Mouse (Mus musculus) spleen, adult 2 months (tissue): ENCODE results near the gene Tut7. TPM values are rescaled to one million over a fixed set of nuclear protein-coding genes. Genes with fewer than 3 reads are reported as not detected.
A peak's percentile ranks its signal among the peaks of the same experiment; 100 is the strongest.

Source experiments
- DNase-seq, 2 experiments: peaks; one replicate each; pipeline versions ENCODE4 v3.0.0 to v3.0.0-alpha.2; 2012 to 2021; ENCODE audit warnings: low spot score in 2 of 2, low read depth in 1 of 2
- H3K27ac ChIP-seq: fragments of 200-500 bp; 2 replicates; pipeline ENCODE4 v1.5.1; 2012; ENCODE audit warnings: low read length, inconsistent platforms; ENCODE audit not compliant: insufficient read depth
- H3K27me3 ChIP-seq: fragments of 200-500 bp; 2 replicates; pipeline ENCODE4 v1.6.1; 2012; ENCODE audit warnings: mild to moderate bottlenecking, moderate library complexity, low read length, inconsistent platforms; ENCODE audit not compliant: control insufficient read depth, insufficient read depth
- H3K36me3 ChIP-seq: fragments of 200-500 bp; 2 replicates; pipeline ENCODE4 v1.6.1; 2012; ENCODE audit warnings: mild to moderate bottlenecking, low read length, inconsistent platforms; ENCODE audit not compliant: control insufficient read depth, insufficient read depth
- H3K4me1 ChIP-seq: fragments of 200-500 bp; 2 replicates; pipeline ENCODE4 v1.6.1; 2011; ENCODE audit warnings: inconsistent platforms; ENCODE audit not compliant: control insufficient read depth, insufficient read depth, insufficient read length
- H3K4me3 ChIP-seq: fragments of 200-500 bp; 2 replicates; pipeline ENCODE4 v1.5.1; 2011; ENCODE audit warnings: mild to moderate bottlenecking, inconsistent platforms; ENCODE audit not compliant: insufficient read depth, insufficient read length; ENCODE audit errors: extremely low read depth
- CTCF ChIP-seq: fragments of 200-500 bp; IDR thresholded peaks from 2 replicates; pipeline ENCODE4 v1.5.1; 2011; ENCODE audit warnings: mild to moderate bottlenecking, inconsistent platforms; ENCODE audit not compliant: insufficient read depth, insufficient read length, insufficient replicate concordance; ENCODE audit errors: extremely low read depth
- POLR2A ChIP-seq: fragments of 200-500 bp; IDR thresholded peaks from 2 replicates; pipeline ENCODE4 v1.6.1; 2011; ENCODE audit warnings: low read depth, low read length, inconsistent platforms
- WGBS: fragments of 180-500 bp; shearing (Covaris S2); methylation state at CpG from one replicate; pipeline ENCODE4 v1.1.7; 2018; 5-methylcytosine and 5-hydroxymethylcytosine counted together
- polyA plus RNA-seq: library from polyadenylated mRNA; depleted of rRNA; stranded (reverse); fragments of >200 nt; gene quantifications from 2 replicates; pipeline ENCODE4 v1.2.3, GENCODE M21; 2012

Gene Tut7
- polyA plus RNA-seq, 1 experiment: 22.2 TPM

DNA sequence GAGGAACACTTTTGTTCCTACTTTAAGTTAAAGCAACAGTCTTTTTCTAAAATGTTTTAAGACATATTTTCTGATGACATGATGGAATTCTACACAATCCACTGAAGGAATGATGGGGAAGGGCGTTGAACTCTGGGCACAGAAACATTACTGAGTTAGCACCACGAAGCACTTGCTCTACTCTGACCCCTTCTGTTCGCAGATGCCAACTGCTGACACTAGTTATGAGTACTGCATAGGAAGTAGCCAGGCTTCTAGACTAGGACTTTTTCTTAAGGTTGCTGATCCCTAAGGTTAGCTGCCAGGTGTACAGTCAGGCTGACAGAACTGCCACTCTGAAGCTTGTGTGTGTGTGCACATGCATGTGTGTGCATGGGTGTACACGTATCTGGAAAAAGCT, 43.7 kb downstream of the Tut7 start:
- DNase-seq: no peak
- H3K4me1 ChIP-seq: no peaks in the 10 kb centered on the region
- WGBS: 78% methylated on average over 4 of the region's 4 CpGs
- peak; percentile 8; the same call in 1 of the 2 replicates for TF ChIP-seq CTCF
- no peak for TF ChIP-seq POLR2A
- H3K4me3 ChIP-seq: no peak overlapping the region
- H3K27me3 ChIP-seq: no peaks in the 10 kb centered on the region
- no peak overlapping the region for H3K27ac ChIP-seq
- H3K36me3 ChIP-seq: peaks cover 62% of the 10 kb centered on the region

DNA sequence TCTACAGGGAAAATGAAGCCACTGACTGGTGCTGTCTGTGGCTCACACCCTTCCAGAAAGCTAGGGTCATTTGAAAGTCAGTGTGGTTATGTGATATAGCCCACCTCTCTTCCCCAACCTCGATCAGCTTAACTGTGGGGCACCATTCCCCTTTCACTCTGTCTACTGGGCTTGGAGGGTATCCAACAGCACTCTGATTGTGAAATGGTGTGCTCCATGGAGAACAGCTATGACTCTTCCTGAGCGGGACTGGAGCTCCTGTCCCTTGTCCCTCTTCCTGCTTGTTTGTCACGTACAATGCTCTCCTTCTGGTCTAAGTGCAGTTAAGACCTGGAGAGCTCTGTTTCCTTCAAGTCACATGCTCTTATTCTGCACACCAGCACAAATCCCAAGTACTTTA, 47.8 kb downstream of the Tut7 start:
- Histone ChIP-seq H3K36me3 (peaks cover 34% of the 10 kb centered on the region), H3K4me3 (no peak overlapping the region), H3K4me1 (peaks cover 3% of the 10 kb centered on the region; the same call in 1 of the 2 replicates), H3K27ac (no peak overlapping the region), H3K27me3 (no peaks in the 10 kb centered on the region)
- TF ChIP-seq CTCF (no peak), POLR2A (no peak)
- no peak for DNase-seq
- WGBS: 86% methylated on average over 3 of the region's 3 CpGs

DNA sequence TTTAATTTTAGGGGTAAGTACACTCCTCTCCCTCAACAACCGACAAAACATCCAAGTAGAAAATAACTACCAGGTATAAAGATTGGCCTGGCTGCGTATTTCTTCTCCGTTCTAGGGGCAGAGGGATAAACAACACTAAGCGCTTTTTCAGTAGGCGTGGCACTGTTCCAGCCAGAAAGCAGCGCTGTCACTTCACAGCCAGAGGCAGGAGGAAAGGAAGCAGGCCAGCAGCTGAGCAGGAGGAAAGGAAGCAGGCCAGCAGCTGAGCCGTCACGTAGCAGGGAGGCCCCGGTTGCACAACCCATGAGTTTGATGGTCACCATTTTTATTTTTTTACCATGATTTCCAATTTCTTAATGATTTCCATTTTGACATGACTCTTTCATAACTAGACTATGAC, 51.7 kb downstream of the Tut7 start:
- H3K4me1 ChIP-seq: peaks cover 6% of the 10 kb centered on the region; the same call in 1 of the 2 replicates
- WGBS: 24% methylated on average over 9 of the region's 9 CpGs
- H3K27me3 ChIP-seq: no peaks in the 10 kb centered on the region
- DNase-seq: peak in 1 of 2 experiments; percentile 24
- H3K27ac ChIP-seq: peak overlapping the region; percentile 52; the same call in 1 of the 2 replicates
- H3K4me3 ChIP-seq: no peak overlapping the region
- TF ChIP-seq CTCF: no peak
- no peak for TF ChIP-seq POLR2A
- H3K36me3 ChIP-seq: peaks cover 13% of the 10 kb centered on the region

DNA sequence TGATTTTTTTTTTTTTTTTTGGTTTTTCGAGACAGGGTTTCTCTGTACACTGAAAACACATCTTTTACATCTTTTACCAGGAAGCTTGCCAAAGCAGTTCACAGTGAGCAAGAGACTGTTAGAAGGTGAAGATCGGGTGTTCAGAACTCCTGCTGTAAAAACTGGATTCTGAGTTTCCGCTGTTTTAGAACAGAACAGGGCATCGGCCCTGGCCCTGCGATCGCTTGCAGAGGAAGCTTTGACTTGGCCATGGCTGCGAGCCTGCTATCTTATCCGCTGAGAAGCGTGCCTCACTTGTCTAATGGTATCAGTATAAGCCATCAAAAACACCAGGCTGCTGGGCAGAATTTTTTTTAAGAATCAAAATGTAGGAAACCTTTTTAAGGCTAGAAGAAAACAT, 52.1 kb downstream of the Tut7 start:
- DNase-seq: no peak
- 26% methylated on average over 9 of the region's 9 CpGs for WGBS
- peaks cover 12% of the 10 kb centered on the region for H3K36me3 ChIP-seq

DNA sequence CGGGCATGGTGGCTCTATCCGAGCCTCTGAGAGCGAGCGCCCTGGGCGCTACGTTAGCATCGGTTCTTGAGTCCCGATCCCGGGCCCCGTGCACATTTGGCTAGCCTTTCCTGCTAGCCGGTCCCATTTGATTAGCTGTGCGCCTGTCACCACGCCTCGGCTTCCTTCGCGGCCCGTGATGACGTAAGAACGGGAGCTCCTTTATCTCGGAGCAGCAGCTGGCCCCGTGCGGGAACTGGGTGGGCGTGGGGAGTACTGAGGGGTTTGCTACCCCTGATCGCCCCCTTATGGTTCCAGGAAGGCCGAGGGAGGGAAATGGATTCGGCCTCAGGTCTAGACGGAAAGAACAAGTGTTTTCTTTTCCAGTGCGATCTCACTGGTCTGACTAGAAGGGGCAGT, 52.8 kb downstream of the Tut7 start:
- peaks cover 11% of the 10 kb centered on the region for H3K36me3 ChIP-seq
- peaks cover 6% of the 10 kb centered on the region; the same call in 1 of the 2 replicates for H3K4me1 ChIP-seq
- peak overlapping the region; percentile 96 for H3K27ac ChIP-seq
- H3K27me3 ChIP-seq: no peaks in the 10 kb centered on the region
- no peak for TF ChIP-seq CTCF
- TF ChIP-seq POLR2A: peak; percentile 8; the same call in 1 of the 2 replicates
- DNase-seq: peak; percentile 70 to 72
- H3K4me3 ChIP-seq: peak overlapping the region; percentile 68
- under 1% methylated on average over 28 of the region's 28 CpGs for WGBS

More for the DNA sequence above, 52.1 kb downstream of the Tut7 start:
- 0 out of 2 replicates have a peak overlapping the region, but pooled peaks have one; percentile 25 for H3K4me3 ChIP-seq
- TF ChIP-seq POLR2A: no peak
- no peak for TF ChIP-seq CTCF
- peak overlapping the region; percentile 66 for H3K27ac ChIP-seq
- H3K4me1 ChIP-seq: peaks cover 6% of the 10 kb centered on the region; the same call in 1 of the 2 replicates
- H3K27me3 ChIP-seq: no peaks in the 10 kb centered on the region

DNA sequence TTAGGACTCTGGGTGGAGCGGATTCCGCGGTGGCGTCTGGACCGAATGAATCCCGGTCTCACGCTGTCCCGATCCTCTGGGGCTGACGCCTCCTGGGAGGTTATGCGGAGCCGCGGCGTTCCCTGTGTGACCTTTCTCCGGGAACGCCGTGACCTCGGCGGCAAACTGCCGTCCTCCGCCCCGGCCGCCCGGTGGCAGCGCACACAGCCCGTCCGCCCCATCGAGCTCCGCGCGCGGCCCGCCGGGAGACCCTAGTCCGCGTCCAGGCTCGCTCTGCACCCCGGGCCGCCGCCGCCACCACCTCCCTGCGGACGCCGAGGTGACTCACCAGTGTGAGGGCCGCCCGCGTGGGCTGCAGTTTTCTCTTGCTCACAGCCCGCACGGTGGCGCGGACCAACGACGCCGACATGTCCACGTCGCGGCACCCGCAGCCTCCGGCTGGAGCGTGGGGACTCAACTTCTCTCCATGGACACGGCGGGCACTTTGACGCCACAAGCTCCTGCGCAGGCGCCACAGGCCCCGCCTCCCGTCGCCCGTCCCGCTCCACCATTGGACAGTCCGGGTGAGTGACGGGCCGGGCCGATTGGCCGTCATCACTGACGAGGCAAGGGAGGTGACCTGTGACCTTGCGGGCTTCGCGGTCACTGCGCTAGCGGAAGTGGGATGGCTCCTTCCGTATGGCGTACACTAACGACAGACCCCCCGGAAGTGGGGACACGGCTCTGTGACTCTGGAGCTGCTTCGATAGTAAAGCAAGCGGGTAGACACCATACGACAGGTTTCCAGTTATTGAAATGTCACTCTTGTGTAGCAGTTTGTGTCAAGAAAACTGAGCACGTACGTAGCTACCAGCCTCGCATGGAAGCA, 53.4 kb downstream of the Tut7 start, which contains the start of gene Isca1:
Isca1 (minus strand) TSS at position 515 of the 868 bp plus-strand sequence.
- under 1% methylated on average over 91 of the region's 91 CpGs for WGBS
- TF ChIP-seq POLR2A (peak; percentile 40), CTCF (no peak)
- H3K4me1 ChIP-seq: peaks cover 6% of the 10 kb centered on the region; the same call in 1 of the 2 replicates

DNA sequence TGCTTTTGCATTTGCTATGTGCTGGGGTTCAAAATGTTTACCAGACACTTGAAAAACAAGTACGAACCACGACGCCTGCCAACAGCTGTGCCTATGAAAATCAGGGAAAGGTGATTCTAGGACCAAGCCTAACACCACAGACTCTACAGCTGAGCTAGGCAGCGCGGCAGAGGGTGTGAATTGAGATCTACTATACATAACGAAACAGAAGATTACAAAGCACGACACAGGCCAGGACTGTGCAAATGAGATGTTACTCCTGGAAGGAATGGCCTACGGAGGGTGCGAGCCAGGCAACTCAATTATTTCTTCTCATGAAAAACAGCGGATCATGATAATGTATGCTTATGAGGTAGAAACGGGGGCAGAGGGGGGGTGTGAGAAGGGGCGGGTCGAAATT, 54.4 kb downstream of the Tut7 start:
- 45% methylated on average over 13 of the region's 13 CpGs for WGBS

More for the DNA sequence above, 53.4 kb downstream of the Tut7 start, which contains the start of gene Isca1:
- DNase-seq: peak; percentile 95 to 98
- Histone ChIP-seq H3K27ac (peak within 1 kb of the TSS; percentile 96), H3K36me3 (peaks cover 5% of the 10 kb centered on the region), H3K27me3 (no peaks in the 10 kb centered on the region), H3K4me3 (peak within 1 kb of the TSS; percentile 72)

More for the DNA sequence above, 54.4 kb downstream of the Tut7 start:
- TF ChIP-seq CTCF (no peak), POLR2A (no peak)
- Histone ChIP-seq H3K4me1 (peaks cover 6% of the 10 kb centered on the region; the same call in 1 of the 2 replicates), H3K27ac (no peak overlapping the region), H3K27me3 (no peaks in the 10 kb centered on the region), H3K4me3 (0 out of 2 replicates have a peak overlapping the region, but pooled peaks have one; percentile 20), H3K36me3 (peaks cover 3% of the 10 kb centered on the region)
- no peak for DNase-seq
